Mouse (Mus musculus): ENCODE data around the gene Med24.

DNA sequence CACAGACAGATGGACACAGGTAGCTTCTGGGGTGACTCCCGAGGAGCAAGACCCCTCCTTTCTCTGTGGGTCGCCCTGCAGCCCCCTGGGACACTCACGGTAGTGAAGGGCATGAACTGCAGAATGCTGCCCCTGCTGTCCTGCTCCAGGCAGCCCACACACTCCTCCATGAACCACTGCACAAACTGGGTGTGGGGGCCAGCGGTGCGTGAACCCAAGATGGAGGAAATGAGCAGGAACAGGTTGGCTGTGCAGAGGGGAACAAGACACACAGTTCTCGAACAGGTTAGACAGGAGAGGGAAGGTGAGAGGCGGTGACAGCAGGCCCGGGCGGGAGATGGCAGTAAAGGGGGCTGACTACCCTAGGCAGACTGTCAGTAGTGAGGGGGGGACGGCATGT lies 24.2 kb downstream of the Med24 start:
- TF ChIP-seq GATA1 (IDR thresholded peaks at IDR 0.05; ENCODE audit: borderline replicate concordance, low read length) (no peak), FLI1 (IDR thresholded peaks at IDR 0.05; ENCODE audit: low read length) (no peak)

Measured in megakaryocyte, embryonic 14.5 days (primary cell).